Mouse (Mus musculus): Measurements from ENCODE around the gene Snap29.

The Snap29 gene

GRCm38 (mm10) chr16:17405736-17406443 is at the start of gene Snap29, which contains the start of gene Pi4ka:
TSS of gene Snap29 (plus strand) at chr16:17405986.
TSS of gene Pi4ka (minus strand) at chr16:17406314.
- peak; percentile 100 for DNase-seq

- DNase-seq = no peak
Observed at GRCm38 (mm10) chr16:17356031-17356430, 49.8 kb upstream of the Snap29 start.

GRCm38 (mm10) chr16:17358787-17359186 is 47.0 kb upstream of the Snap29 start:
- no peak for DNase-seq

DNA sequence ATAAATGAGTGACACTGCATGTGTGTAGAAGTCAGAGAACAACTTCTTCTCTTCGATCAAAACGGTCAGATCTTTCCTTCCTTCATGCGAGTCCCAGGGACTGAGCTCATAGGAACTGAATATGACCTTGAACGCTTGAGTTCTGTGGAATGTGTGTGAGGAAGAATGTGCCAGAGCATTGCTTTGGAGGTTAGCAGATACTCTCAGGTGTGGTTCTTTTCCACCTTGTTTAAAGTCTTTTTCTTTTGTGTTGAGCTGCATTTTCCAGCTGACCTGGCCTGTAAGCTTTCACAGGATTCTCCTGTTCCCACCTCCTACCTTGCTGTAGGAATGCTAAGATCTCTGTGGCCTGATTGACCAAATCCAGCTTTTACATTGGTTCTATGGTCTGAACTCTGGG is 23.5 kb upstream of the Snap29 start:
- DNase-seq = no peak

GRCm38 (mm10) chr16:17383594-17384326 is 22.0 kb upstream of the Snap29 start:
- no peak for DNase-seq

DNA sequence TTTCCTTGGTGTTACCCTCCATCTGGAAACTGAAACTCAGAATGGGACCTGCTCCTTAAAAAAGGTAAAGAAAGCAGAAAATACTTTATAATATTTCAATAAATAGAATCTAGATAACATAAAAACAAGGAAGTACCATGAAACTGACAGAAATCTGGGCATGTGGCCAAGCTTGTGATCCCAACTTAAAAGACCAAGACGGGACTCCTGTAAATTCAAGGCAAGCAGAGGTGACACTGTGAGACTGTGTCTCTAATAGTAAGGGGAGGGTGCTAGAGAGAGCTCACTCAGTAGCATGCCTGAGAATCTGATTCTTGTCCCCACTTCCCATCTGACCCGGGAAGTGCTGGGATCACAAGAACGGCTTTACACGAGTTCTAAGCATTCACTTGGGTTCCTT is 13.0 kb upstream of the Snap29 start:
- DNase-seq = no peak

GRCm38 (mm10) chr16:17402855-17403254 is 2.9 kb upstream of the Snap29 start:
- DNase-seq = peak; percentile 84

DNA sequence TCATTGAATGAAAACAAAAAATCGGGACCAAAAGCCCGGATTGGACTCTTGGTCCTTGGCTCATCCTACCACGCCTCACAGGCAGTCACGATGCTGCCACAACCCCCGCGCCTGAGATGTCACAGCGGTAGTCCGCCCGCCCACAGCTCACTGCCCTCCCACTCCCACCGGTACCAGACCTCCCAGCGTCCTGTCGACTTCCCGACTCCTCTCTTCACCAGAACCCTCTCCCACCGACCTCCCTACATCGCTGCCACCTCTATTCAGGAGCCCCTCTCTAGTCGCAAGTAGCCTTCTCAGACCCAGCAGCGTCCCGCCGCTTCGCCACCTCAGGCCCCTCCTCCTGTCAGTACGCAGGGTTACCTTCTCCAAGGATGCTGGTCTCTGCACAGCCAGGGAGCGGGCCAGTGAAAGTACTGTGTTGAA is 502 bp upstream of the Snap29 start:
- DNase-seq = peak; percentile 65

DNA sequence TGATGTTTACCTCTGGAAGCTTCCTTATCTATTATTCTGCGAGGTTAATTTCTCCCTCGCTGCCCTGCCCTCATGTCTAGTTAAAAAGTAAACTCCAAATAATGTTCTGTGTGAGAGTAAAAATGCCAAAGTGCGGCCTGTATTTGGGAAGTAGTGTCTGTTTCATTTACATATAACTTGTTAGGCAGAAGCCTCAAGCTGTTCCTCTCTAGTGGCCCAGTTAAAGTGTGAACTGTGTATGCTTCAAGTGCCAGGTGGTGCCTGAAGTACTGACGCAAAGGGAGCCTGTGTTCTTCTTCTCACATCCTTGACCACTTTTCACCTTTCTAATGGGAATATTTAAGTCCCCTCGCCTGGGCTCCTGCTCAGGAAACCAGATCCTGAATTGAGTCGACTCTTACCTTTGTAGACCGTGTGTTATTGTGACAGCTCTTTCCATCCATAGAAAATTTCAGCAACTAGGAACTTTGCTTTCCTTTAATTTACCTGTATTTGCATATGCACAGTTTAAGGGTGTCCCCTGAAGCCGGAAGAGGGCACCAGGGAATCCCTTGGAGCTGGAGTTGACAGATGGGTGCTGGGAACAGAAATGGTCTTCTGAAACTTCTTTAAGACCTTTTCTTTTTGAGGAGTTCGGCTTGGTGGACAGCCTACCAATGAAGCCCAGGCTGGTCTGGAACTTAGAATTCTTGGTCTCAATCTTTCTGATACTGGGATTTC is 886 bp downstream of the Snap29 start:
- peak; percentile 16 for DNase-seq

DNA sequence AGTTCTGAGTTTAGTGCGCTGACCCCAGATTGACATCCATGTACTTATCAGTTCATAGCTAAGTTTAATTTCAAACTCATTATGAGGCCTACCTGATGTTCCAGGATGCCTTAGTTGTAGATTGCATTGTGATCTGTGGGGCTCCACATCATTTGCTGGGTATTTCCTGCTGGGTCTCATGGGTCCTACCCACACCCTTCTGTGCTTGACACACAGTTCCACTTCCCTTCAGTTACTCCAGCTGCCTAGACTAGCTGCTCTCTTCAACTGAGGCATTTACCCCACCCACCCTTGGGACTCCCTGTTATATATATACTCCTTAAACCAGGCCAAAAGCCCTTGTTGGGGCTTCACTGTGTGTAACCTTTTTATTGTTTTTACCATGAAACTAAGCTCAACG is 3.3 kb downstream of the Snap29 start:
- DNase-seq = no peak

DNA sequence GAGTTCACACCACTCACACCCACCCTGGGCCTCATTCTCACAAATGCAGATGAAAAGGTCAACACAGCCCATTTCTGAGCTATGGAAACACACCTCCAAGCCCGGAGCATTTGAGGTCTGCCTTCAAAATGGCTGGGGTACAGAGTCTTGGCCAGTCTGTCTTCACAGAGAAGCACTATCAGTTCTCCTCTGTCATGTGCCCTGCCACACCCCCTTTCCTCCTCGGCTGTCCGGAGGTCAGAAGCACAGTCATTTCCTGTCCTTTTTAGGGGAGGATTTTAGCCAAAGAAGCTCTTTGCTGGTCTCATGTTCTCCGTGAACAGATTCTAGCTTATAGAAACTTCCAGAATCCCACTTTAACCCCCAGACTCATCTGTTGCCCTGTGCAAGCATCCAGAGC is 4.4 kb downstream of the Snap29 start:
- no peak for DNase-seq

DNA sequence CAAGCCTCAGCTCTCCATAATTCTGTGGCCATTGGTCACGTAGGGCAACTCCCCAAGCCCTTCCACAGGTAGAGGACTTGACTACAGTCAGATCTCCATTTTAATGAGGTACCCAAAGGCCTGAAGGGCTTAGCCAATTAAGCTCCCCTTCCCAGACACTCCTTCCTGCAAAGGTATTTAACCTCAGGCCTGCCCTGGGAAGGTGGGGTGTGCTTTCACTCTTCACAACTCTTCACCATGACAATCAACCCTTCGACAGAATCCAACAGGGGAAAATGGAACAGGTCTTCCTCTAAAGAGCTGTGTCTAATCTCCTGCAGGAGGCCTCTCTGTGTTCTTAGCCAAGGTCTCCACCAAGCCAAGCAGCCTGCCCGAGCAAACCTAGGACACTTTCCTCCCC is 17.2 kb downstream of the Snap29 start:
- DNase-seq = no peak

GRCm38 (mm10) chr16:17432576-17432975 is 26.8 kb downstream of the Snap29 start:
- peak; percentile 8 for DNase-seq

GRCm38 (mm10) chr16:17451541-17452372 is 46.0 kb downstream of the Snap29 start, which contains the start of gene Crkl:
TSS of gene Crkl (plus strand) at chr16:17451987.
- peak; percentile 98 for DNase-seq

DNA sequence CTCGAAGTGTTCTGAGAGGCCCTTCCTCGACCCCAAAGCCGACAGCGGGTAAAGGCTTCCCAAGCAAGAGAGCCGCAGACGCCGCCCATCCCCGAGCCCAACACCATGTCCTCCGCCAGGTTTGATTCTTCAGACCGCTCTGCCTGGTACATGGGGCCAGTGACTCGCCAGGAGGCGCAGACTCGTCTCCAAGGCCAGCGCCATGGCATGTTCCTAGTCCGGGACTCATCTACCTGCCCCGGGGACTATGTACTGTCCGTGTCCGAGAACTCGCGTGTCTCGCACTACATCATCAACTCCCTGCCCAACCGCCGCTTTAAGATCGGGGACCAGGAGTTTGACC is 46.6 kb downstream of the Snap29 start:
- peak; percentile 43 for DNase-seq

- DNase-seq = no peak
Observed at GRCm38 (mm10) chr16:17456901-17457300, 51.1 kb downstream of the Snap29 start.

- DNase-seq = peak; percentile 69
Observed at GRCm38 (mm10) chr16:17460254-17460653, 54.5 kb downstream of the Snap29 start.

DNA sequence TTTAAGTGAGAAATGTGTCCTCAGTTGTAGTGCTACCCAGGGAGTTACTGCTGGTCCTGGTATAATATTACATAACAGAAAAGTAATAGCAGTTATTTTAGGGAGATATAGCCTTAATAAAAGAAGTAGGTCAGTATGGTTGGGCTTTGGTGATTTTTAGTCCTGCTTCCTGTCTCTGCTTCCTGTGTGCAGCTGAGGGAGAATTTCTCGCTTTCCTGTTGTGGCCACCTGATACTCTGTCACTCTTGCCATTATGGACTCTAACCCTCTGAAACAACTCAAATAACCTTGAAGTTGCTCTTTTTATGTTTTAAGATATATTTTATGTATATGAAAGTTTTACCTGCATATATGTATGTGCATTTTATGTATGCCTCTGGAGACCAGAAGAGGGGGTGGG is 55.8 kb downstream of the Snap29 start:
- no peak for DNase-seq

DNA sequence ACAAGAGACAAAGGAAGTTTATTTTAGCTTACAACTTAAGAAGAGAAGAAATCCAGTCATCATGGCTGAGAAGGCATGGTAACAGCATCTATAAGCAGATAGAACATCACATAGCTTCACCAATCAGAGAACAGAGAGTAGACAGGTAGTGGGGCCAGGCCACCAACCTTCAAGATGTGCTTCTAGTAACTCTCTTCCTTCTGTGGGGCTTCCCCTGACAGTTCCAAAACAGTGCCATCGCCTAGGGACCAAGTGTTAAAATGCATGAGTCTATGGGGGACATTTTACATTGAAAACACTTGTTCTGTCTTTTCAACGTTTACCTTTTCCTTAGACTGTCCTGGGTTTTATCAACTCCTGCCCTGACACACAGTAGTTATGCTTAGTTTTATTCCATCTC is 57.4 kb downstream of the Snap29 start:
- DNase-seq = no peak

DNA sequence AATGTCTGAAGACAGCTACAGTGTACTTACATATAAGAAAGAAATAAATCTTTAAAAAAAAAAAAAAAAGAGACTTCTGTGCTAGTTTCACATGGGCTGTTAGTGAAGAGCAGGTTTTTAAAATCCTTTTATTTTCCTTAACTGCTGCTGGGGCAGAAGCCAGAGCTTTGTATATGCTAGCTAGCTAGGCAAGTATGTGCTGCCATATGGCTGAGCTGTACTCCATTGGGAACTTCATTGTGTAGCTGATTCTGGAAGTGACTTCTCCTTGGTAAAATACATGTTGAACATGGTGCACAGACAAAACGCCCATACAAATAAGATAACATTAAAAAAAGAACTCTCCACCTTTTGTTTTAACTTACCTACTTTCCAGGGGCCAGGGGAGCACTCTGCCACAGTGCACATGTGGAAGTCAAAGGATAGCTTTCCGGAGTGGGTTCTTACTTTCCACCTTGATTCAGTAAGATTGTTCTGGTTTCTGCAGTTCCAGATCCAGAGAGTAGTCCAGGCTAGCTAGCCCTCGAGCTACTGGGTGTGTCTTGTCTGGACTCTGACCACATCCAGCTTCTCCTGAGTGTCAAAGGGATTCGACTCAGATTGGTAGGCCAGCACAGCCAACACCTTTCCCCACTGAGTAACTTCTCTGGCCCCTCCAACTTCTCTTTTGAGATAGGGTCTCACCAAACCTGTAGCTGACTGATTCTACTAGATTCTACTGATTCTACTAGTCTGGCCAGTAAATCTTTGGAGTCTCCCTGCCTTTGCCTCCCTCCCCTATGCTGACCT is 61.3 kb downstream of the Snap29 start:
- DNase-seq = no peak

- peak; percentile 44 for DNase-seq
Observed at GRCm38 (mm10) chr16:17472498-17472897, 66.7 kb downstream of the Snap29 start.

DNA sequence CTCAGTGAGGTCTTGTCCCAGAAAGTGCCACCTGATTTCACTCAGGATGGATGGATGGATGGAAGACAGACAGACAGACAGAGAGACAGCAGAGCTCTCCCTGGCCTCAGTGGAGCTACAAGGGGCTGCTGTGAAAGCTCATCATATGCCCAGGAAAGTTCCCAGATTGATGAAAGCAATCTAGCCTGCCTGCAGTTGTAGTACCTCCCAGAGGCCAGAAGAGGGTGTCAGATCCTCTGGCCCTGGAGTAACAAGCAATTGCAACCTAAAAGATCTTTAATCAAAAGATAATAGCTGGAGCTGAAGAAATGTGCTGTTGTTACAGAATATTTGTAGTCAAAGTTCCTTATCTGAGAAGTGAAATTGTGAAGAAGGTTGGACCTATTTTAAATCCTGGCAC is 68.3 kb downstream of the Snap29 start:
- peak; percentile 52 for DNase-seq

All from lung, postnatal 36 days (tissue).